Mouse (Mus musculus) lung, adult 2 months (tissue): Measurements from ENCODE around the gene Necap1.

Experiments used
- CTCF ChIP-seq: fragments of 200-500 bp; IDR thresholded peaks from 2 replicates; pipeline ENCODE4 v1.5.1; 2011; ENCODE audit warnings: mild to moderate bottlenecking, low read length, control low read depth; ENCODE audit not compliant: insufficient read depth
- POLR2A ChIP-seq: fragments of 200-500 bp; IDR thresholded peaks from 2 replicates; pipeline ENCODE4 v1.6.1; 2011; ENCODE audit warnings: low read depth, mild to moderate bottlenecking, control low read depth, low read length, borderline replicate concordance; ENCODE audit errors: extremely low read depth

DNA sequence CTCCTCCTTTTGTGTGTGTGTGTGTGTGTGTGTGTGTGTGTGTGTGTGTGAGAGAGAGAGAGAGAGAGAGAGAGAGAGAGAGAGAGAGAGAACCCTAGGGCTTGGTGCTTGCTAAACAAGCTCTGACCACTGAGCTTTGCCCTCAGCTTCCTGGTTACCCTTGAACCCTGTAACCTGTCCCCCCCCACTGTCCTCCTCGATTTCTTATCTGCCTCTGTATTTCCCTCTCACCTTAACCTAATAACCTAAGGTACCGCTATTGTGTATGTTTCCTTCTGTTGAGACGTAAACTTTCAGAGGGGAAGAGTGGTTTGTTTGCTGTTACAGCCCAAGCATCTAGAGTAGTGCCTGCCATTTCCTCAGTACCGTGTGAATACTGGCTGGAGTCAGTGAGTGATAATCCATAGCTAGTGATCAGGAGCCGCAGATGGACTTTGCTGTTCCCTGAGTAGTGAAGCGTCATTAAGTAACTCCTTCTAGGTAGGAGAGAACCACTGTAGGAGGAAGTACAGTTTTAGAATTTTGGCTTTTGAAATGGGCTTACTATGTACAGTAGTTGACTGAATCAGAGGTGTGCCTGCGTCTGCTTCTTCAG, 5.0 kb downstream of the Necap1 start:
- TF ChIP-seq POLR2A (no peak), CTCF (no peak)
